Mouse (Mus musculus): ENCODE results near the gene Ndufv2. TPM values are rescaled to one million over a fixed set of nuclear protein-coding genes. Genes with fewer than 3 reads are reported as not detected.
"Not testable (repeated sequence)": the region's sequence is repeated elsewhere in the genome, so short reads cannot be mapped to it uniquely, and the experiment has no call there.

The Ndufv2 gene
- polyA plus RNA-seq, 1 experiment from 2014 or later: 576 TPM

DNA sequence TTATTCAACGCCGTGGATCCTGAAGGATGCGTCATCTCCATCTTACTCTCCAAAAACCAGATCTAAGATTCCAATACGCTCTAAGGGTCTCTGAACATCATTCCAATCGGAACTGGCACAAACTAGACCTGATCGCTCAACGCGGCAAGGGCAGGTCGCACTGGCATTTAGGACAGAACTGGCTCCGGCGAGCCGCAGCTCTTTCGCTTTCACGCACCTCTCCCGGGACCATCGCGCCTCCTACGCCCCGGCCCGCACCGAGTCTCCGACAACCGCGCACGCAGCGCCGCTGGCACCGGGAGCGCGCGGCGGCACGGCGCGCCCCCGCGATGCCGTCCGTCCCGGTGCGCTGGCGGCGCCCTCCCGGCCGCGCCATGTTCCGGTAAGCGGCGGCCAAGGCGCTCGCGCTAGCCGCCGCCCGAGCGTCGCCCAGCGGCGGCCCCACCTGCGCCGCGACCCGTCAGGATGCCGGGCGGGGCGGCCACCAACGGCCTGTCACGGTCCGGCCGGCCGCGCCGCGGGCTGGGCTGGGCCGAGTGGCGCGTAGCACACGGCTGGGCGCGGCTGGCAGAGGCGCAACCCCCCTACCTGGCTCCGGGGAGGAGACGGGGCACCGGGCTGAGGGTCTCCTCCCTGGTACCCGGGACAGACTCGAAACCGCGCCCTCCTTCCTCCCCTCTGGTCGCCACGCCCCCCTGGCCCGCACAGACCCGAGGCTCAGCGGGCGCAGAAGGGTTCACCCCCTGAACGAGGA lies 25.0 kb downstream of the Ndufv2 start:
- no peak for TF ChIP-seq CTCF (IDR thresholded peaks at IDR 0.05; ENCODE audit: low read depth)
- no peaks in the 10 kb centered on the region for H3K9me3 ChIP-seq (replicated peaks; ENCODE audit: low read length)
- WGBS: under 1% methylated on average over 85 of the region's 95 CpGs
- peak; percentile 31 for DNase-seq (ENCODE audit: low spot score)
- peak overlapping the region; percentile 99 for H3K4me3 ChIP-seq (replicated peaks; ENCODE audit: low read depth, low read length)
- ATAC-seq (replicated peaks; ENCODE audit: low FRiP score, low read depth): peak; percentile 81
- H3K4me1 ChIP-seq (replicated peaks; ENCODE audit: insufficient read depth, low read length): no peaks in the 10 kb centered on the region
- H3K36me3 ChIP-seq (ENCODE audit: insufficient read depth, low read length): 0 out of 2 replicates have a peak, but pooled peaks cover 14% of the 10 kb centered on the region
- H3K4me2 ChIP-seq (ENCODE audit: low read length): peak overlapping the region; percentile 90
- no peaks in the 10 kb centered on the region for H3K27me3 ChIP-seq (ENCODE audit: insufficient read depth, low read length)
- H3K9ac ChIP-seq (ENCODE audit: low read depth, low read length): peak overlapping the region; percentile 86
- peak overlapping the region; percentile 94 for H3K27ac ChIP-seq

DNA sequence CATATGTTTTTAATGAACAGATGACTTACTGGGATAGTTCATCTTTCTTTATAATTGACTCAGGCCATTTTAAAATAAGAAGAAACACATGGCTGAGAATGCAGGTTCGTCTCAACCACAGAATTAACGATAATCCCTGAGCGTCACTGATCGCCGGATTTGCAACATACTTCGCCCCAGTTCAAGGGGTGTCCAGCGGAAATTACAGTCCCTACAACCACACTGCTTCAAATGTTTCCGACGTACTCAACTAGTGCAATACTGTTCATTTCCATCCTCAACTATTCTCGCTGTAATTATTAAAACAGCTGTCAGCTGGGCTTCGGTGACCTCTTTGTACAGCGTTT lies 25.6 kb downstream of the Ndufv2 start:
- no peak for DNase-seq (ENCODE audit: low spot score)
- Histone ChIP-seq H3K4me3 (replicated peaks; ENCODE audit: low read depth, low read length) (peak overlapping the region; percentile 99), H3K36me3 (ENCODE audit: insufficient read depth, low read length) (0 out of 2 replicates have a peak, but pooled peaks cover 9% of the 10 kb centered on the region), H3K9me3 (replicated peaks; ENCODE audit: low read length) (no peaks in the 10 kb centered on the region), H3K9ac (ENCODE audit: low read depth, low read length) (peak overlapping the region; percentile 86; the same call in 1 of the 2 replicates), H3K27me3 (ENCODE audit: insufficient read depth, low read length) (no peaks in the 10 kb centered on the region), H3K4me2 (ENCODE audit: low read length) (peak overlapping the region; percentile 90), H3K4me1 (replicated peaks; ENCODE audit: insufficient read depth, low read length) (no peaks in the 10 kb centered on the region), H3K27ac (no peak overlapping the region)
- ATAC-seq (replicated peaks; ENCODE audit: low FRiP score, low read depth): no peak
- no peak for TF ChIP-seq CTCF (IDR thresholded peaks at IDR 0.05; ENCODE audit: low read depth)
- WGBS: 5% methylated on average over 12 of the region's 12 CpGs

DNA sequence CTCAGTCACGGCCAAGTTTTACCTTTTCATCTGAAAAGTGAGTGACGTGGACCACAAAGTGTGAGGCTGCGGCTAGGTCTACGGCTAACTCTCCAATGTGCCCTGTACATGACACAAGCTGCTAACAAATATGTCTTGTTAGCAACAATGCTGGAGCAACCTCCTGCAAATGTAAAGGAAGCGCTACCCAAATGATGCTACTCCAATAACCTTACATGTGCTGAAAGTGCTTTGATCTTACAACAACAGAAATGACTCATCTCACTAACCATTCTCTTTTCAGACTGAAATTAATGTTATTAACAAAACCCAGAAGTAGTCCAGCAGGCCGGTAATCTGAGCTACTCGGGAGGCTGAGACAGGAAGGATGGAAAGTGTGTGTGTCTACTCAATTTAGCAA lies 27.4 kb downstream of the Ndufv2 start:
- Histone ChIP-seq H3K9ac (ENCODE audit: low read depth, low read length) (no peak overlapping the region), H3K4me1 (replicated peaks; ENCODE audit: insufficient read depth, low read length) (no peaks in the 10 kb centered on the region), H3K9me3 (replicated peaks; ENCODE audit: low read length) (no peaks in the 10 kb centered on the region), H3K36me3 (ENCODE audit: insufficient read depth, low read length) (no peaks in the 10 kb centered on the region), H3K27ac (no peak overlapping the region), H3K4me3 (replicated peaks; ENCODE audit: low read depth, low read length) (no peak overlapping the region), H3K4me2 (ENCODE audit: low read length) (no peak overlapping the region), H3K27me3 (ENCODE audit: insufficient read depth, low read length) (no peaks in the 10 kb centered on the region)
- TF ChIP-seq CTCF (IDR thresholded peaks at IDR 0.05; ENCODE audit: low read depth): no peak
- no peak for DNase-seq (ENCODE audit: low spot score)
- ATAC-seq (replicated peaks; ENCODE audit: low FRiP score, low read depth): no peak
- 87% methylated on average over 7 of the region's 7 CpGs for WGBS

- H3K27me3 ChIP-seq (ENCODE audit: insufficient read depth, low read length); H3K4me1 ChIP-seq (replicated peaks; ENCODE audit: insufficient read depth, low read length); H3K27ac ChIP-seq; H3K4me3 ChIP-seq (replicated peaks; ENCODE audit: low read depth, low read length); H3K9ac ChIP-seq (ENCODE audit: low read depth, low read length); ATAC-seq (replicated peaks; ENCODE audit: low FRiP score, low read depth); H3K4me2 ChIP-seq (ENCODE audit: low read length); DNase-seq (ENCODE audit: low spot score); H3K36me3 ChIP-seq (ENCODE audit: insufficient read depth, low read length); H3K9me3 ChIP-seq (replicated peaks; ENCODE audit: low read length): not testable (repeated sequence)
- WGBS: 94% methylated on average over 2 of the region's 2 CpGs
Measured at GRCm38 (mm10) chr17:66069036-66069435, 32.3 kb downstream of the Ndufv2 start.

- 88% methylated on average over 4 of the region's 4 CpGs for WGBS
- Histone ChIP-seq H3K27me3 (ENCODE audit: insufficient read depth, low read length) (no peaks in the 10 kb centered on the region), H3K36me3 (ENCODE audit: insufficient read depth, low read length) (no peaks in the 10 kb centered on the region), H3K4me2 (ENCODE audit: low read length) (no peak overlapping the region), H3K9ac (ENCODE audit: low read depth, low read length) (no peak overlapping the region), H3K4me1 (replicated peaks; ENCODE audit: insufficient read depth, low read length) (no peaks in the 10 kb centered on the region), H3K9me3 (replicated peaks; ENCODE audit: low read length) (no peaks in the 10 kb centered on the region), H3K4me3 (replicated peaks; ENCODE audit: low read depth, low read length) (no peak overlapping the region), H3K27ac (no peak overlapping the region)
- no peak for DNase-seq (ENCODE audit: low spot score)
- no peak for TF ChIP-seq CTCF (IDR thresholded peaks at IDR 0.05; ENCODE audit: low read depth)
- no peak for ATAC-seq (replicated peaks; ENCODE audit: low FRiP score, low read depth)
Measured at GRCm38 (mm10) chr17:66065115-66065514, 36.2 kb downstream of the Ndufv2 start.

DNA sequence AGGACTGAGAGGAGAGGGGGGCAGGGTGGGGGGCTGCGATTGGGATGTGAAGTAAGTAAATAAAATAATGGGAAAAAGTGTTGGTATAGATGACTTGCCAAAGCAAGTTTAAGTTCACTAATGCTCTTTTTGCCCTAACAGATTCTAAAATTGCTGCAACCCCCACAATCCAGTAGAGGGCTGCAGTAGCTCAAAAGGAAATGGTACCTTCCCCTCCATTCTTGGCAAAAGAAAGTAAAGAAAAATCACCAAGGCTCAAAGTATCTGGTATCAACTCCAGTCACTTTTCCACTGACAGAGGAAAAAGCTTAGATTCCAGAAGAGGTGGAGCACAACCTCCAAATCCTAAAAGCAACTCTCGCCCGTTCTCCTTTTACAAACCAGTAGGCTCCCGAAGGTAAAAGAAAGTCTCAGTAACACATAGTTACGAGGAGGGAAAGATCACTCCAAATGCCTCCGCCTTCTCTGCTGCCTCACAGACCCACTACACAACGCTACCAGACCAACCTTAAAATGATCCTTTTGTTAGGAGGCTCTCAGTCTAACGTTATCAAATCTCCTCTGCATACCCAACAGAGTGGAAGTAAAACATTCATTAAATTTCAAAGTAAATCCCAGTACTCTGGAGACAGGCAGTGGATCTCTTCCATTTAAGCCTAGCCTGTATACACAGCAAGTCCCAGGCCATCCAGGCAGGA lies 40.0 kb downstream of the Ndufv2 start:
- no peaks in the 10 kb centered on the region for H3K9me3 ChIP-seq (replicated peaks; ENCODE audit: low read length)
- no peaks in the 10 kb centered on the region for H3K36me3 ChIP-seq (ENCODE audit: insufficient read depth, low read length)
- H3K4me1 ChIP-seq (replicated peaks; ENCODE audit: insufficient read depth, low read length): no peaks in the 10 kb centered on the region
- no peak overlapping the region for H3K4me3 ChIP-seq (replicated peaks; ENCODE audit: low read depth, low read length)
- ATAC-seq (replicated peaks; ENCODE audit: low FRiP score, low read depth): no peak
- peak overlapping the region; percentile 37; the same call in 1 of the 2 replicates for H3K4me2 ChIP-seq (ENCODE audit: low read length)
- H3K27ac ChIP-seq: no peak overlapping the region
- H3K9ac ChIP-seq (ENCODE audit: low read depth, low read length): no peak overlapping the region
- TF ChIP-seq CTCF (IDR thresholded peaks at IDR 0.05; ENCODE audit: low read depth): peak; percentile 58
- peak; percentile 71 for DNase-seq (ENCODE audit: low spot score)
- 47% methylated on average over 8 of the region's 8 CpGs for WGBS
- H3K27me3 ChIP-seq (ENCODE audit: insufficient read depth, low read length): no peaks in the 10 kb centered on the region
